Mouse (Mus musculus) neural tube, embryonic 12.5 days (tissue): ENCODE data around the gene Plxnd1. TPM values are rescaled to one million over a fixed set of nuclear protein-coding genes. Genes with fewer than 3 reads are reported as not detected.

Source experiments
- ATAC-seq: fragments of 200-750 bp; cut with Nextera tagmentation; 2 replicates; pipeline ENCODE4 v1.8.0; 2017; ENCODE audit warnings: low read depth, mild to moderate bottlenecking, moderate TSS enrichment, moderate library complexity; ENCODE audit not compliant: low FRiP score
- H3K27ac ChIP-seq: fragments of 300-500 bp; sonication (generic); 2 replicates; pipeline ENCODE4 v1.5.1; 2016
- H3K27me3 ChIP-seq: fragments of 300-500 bp; sonication (generic); replicated peaks from 2 replicates; pipeline ENCODE4 v1.6.1; 2016; ENCODE audit warnings: mild to moderate bottlenecking
- H3K36me3 ChIP-seq: fragments of 300-500 bp; sonication (generic); 2 replicates; pipeline ENCODE4 v1.6.1; 2016; ENCODE audit warnings: mild to moderate bottlenecking
- H3K4me1 ChIP-seq: fragments of 300-500 bp; sonication (generic); 2 replicates; pipeline ENCODE4 v1.6.1; 2016
- H3K4me2 ChIP-seq: fragments of 300-500 bp; sonication (generic); replicated peaks from 2 replicates; pipeline ENCODE4 v1.6.1; 2016; ENCODE audit warnings: mild to moderate bottlenecking
- H3K4me3 ChIP-seq: fragments of 300-500 bp; sonication (generic); 2 replicates; pipeline ENCODE4 v1.5.1; 2016
- H3K9ac ChIP-seq: fragments of 300-500 bp; sonication (generic); 2 replicates; pipeline ENCODE4 v1.6.1; 2016; ENCODE audit warnings: mild to moderate bottlenecking
- H3K9me3 ChIP-seq: fragments of 300-500 bp; sonication (generic); 2 replicates; pipeline ENCODE4 v1.6.1; 2016; ENCODE audit warnings: mild to moderate bottlenecking
- WGBS: fragments of 180-500 bp; shearing (Covaris S2); methylation state at CpG from one replicate; pipeline ENCODE4 v1.1.7; 2016; 5-methylcytosine and 5-hydroxymethylcytosine counted together
- polyA plus RNA-seq: library from polyadenylated mRNA; unstranded; fragments of >200 nt; fragmentation: Nextera tagmentation; extraction: Ambion mirVana; gene quantifications from 2 replicates; pipeline ENCODE4 v1.2.1, GENCODE M21; 2016

Gene Plxnd1
- polyA plus RNA-seq, 1 experiment from 2014 or later: 28.0 TPM

GRCm38 (mm10) chr6:115909052-115909451 lies 85.8 kb downstream of the Plxnd1 start:
- H3K27ac ChIP-seq: no peak overlapping the region
- WGBS: 67% methylated on average over 3 of the region's 3 CpGs
- H3K36me3 ChIP-seq: peaks cover 19% of the 10 kb centered on the region
- no peak overlapping the region for H3K4me2 ChIP-seq
- H3K9me3 ChIP-seq: no peaks in the 10 kb centered on the region
- H3K9ac ChIP-seq: no peak overlapping the region
- 0 out of 2 replicates have a peak, but pooled peaks cover 3% of the 10 kb centered on the region for H3K4me1 ChIP-seq
- no peak for ATAC-seq
- no peak overlapping the region for H3K4me3 ChIP-seq
- H3K27me3 ChIP-seq: no peaks in the 10 kb centered on the region

- 0 out of 2 replicates have a peak, but pooled peaks cover 3% of the 10 kb centered on the region for H3K4me1 ChIP-seq
- H3K27me3 ChIP-seq: no peaks in the 10 kb centered on the region
- H3K27ac ChIP-seq: no peak overlapping the region
- H3K9ac ChIP-seq: no peak overlapping the region
- no peak for ATAC-seq
- no peak overlapping the region for H3K4me3 ChIP-seq
- peaks cover 23% of the 10 kb centered on the region for H3K36me3 ChIP-seq
- no peaks in the 10 kb centered on the region for H3K9me3 ChIP-seq
- WGBS: 46% methylated on average over 6 of the region's 6 CpGs
- H3K4me2 ChIP-seq: no peak overlapping the region
Measured at GRCm38 (mm10) chr6:115908421-115908982, 86.3 kb downstream of the Plxnd1 start.

- H3K27me3 ChIP-seq: no peaks in the 10 kb centered on the region
- 0 out of 2 replicates have a peak, but pooled peaks cover 3% of the 10 kb centered on the region for H3K4me1 ChIP-seq
- H3K9me3 ChIP-seq: no peaks in the 10 kb centered on the region
- H3K9ac ChIP-seq: no peak overlapping the region
- H3K27ac ChIP-seq: no peak overlapping the region
- WGBS: 89% methylated on average over 2 of the region's 2 CpGs
- ATAC-seq: no peak
- H3K4me3 ChIP-seq: no peak overlapping the region
- H3K36me3 ChIP-seq: peaks cover 27% of the 10 kb centered on the region
- no peak overlapping the region for H3K4me2 ChIP-seq
Measured at GRCm38 (mm10) chr6:115906871-115907270, 87.9 kb downstream of the Plxnd1 start.

- ATAC-seq: no peak
- 81% methylated on average over 1 of the region's 1 CpGs for WGBS
- peaks cover 27% of the 10 kb centered on the region for H3K36me3 ChIP-seq
Measured at GRCm38 (mm10) chr6:115906455-115906854, 88.3 kb downstream of the Plxnd1 start.

GRCm38 (mm10) chr6:115905568-115905967 lies 89.2 kb downstream of the Plxnd1 start:
- H3K4me3 ChIP-seq: no peak overlapping the region
- 0 out of 2 replicates have a peak, but pooled peaks cover 7% of the 10 kb centered on the region for H3K4me1 ChIP-seq
- H3K9me3 ChIP-seq: no peaks in the 10 kb centered on the region
- H3K4me2 ChIP-seq: no peak overlapping the region
- WGBS: 93% methylated on average over 6 of the region's 6 CpGs
- peaks cover 27% of the 10 kb centered on the region for H3K36me3 ChIP-seq
- H3K27ac ChIP-seq: no peak overlapping the region
- no peaks in the 10 kb centered on the region for H3K27me3 ChIP-seq
- H3K9ac ChIP-seq: no peak overlapping the region
- no peak for ATAC-seq

More at GRCm38 (mm10) chr6:115906455-115906854, 88.3 kb downstream of the Plxnd1 start:
- Histone ChIP-seq H3K9ac (no peak overlapping the region), H3K4me3 (no peak overlapping the region), H3K27me3 (no peaks in the 10 kb centered on the region), H3K27ac (no peak overlapping the region), H3K4me2 (no peak overlapping the region), H3K9me3 (no peaks in the 10 kb centered on the region), H3K4me1 (0 out of 2 replicates have a peak, but pooled peaks cover 5% of the 10 kb centered on the region)

Other genes starting within 250 kb of the Plxnd1 start
- gene Tmem40, start 232.6 kb downstream of the Plxnd1 start, polyA plus RNA-seq: 1.4 and 1.8 TPM in 2 replicates
- gene Cand2, start 220.5 kb downstream of the Plxnd1 start, polyA plus RNA-seq: 29.5 and 31.7 TPM in 2 replicates
- 1,453 and 1,478 TPM in 2 replicates for gene Rpl32, start 186.3 kb downstream of the Plxnd1 start, polyA plus RNA-seq
- gene Efcab12, start 156.6 kb downstream of the Plxnd1 start, polyA plus RNA-seq: 1.6 and 2.1 TPM in 2 replicates
- gene Mbd4, start 141.6 kb downstream of the Plxnd1 start, polyA plus RNA-seq: 18.2 and 19.1 TPM in 2 replicates
- gene Ift122, start 141.5 kb downstream of the Plxnd1 start, polyA plus RNA-seq: 24.6 and 28.7 TPM in 2 replicates
- gene Rho, start 63.3 kb downstream of the Plxnd1 start, polyA plus RNA-seq: 0.69 and 1.1 TPM in 2 replicates
- gene H1foo, start 50.1 kb downstream of the Plxnd1 start, polyA plus RNA-seq: not detected in 2 replicates
- gene Tmcc1, start 198.5 kb upstream of the Plxnd1 start, polyA plus RNA-seq: 27.1 and 34.3 TPM in 2 replicates
- 63.2 and 72.0 TPM in 2 replicates for gene Washc2, start 213.0 kb upstream of the Plxnd1 start, polyA plus RNA-seq